Mouse (Mus musculus): ENCODE results near the gene Slc7a11.

The Slc7a11 gene

GRCm38 (mm10) chr3:49992891-49993290 is 450.5 kb downstream of the Slc7a11 start:
- DNase-seq (ENCODE audit: low read depth, low spot score), result no peak

GRCm38 (mm10) chr3:49987236-49987635 is 456.2 kb downstream of the Slc7a11 start:
- no peak for DNase-seq (ENCODE audit: low read depth, low spot score)

GRCm38 (mm10) chr3:49984795-49985194 is 458.6 kb downstream of the Slc7a11 start:
- DNase-seq (ENCODE audit: low read depth, low spot score), result no peak

- no peak for DNase-seq (ENCODE audit: low read depth, low spot score)
These were observed 459.8 kb downstream of the Slc7a11 start for GRCm38 (mm10) chr3:49983429-49984268.

- no peak for DNase-seq (ENCODE audit: low read depth, low spot score)
These were observed 469.4 kb downstream of the Slc7a11 start for GRCm38 (mm10) chr3:49973994-49974393.

- no peak for DNase-seq (ENCODE audit: low read depth, low spot score)
These were observed 477.8 kb downstream of the Slc7a11 start for GRCm38 (mm10) chr3:49965569-49965968.

- no peak for DNase-seq (ENCODE audit: low read depth, low spot score)
These were observed 482.8 kb downstream of the Slc7a11 start for GRCm38 (mm10) chr3:49960581-49960980.

GRCm38 (mm10) chr3:49946845-49947244 is 496.6 kb downstream of the Slc7a11 start:
- no peak for DNase-seq (ENCODE audit: low read depth, low spot score)

GRCm38 (mm10) chr3:49944783-49945182 is 498.6 kb downstream of the Slc7a11 start:
- no peak for DNase-seq (ENCODE audit: low read depth, low spot score)

- DNase-seq (ENCODE audit: low read depth, low spot score), result no peak
These were observed 505.8 kb downstream of the Slc7a11 start for GRCm38 (mm10) chr3:49937611-49938010.

- no peak for DNase-seq (ENCODE audit: low read depth, low spot score)
These were observed 513.9 kb downstream of the Slc7a11 start for GRCm38 (mm10) chr3:49929496-49929895.

- DNase-seq (ENCODE audit: low read depth, low spot score), result no peak
These were observed 514.7 kb downstream of the Slc7a11 start for GRCm38 (mm10) chr3:49928509-49929263.

GRCm38 (mm10) chr3:49913929-49914328 is 529.5 kb downstream of the Slc7a11 start:
- DNase-seq (ENCODE audit: low read depth, low spot score), result no peak

- no peak for DNase-seq (ENCODE audit: low read depth, low spot score)
These were observed 532.5 kb downstream of the Slc7a11 start for GRCm38 (mm10) chr3:49910922-49911321.

GRCm38 (mm10) chr3:49908426-49909341 is 534.7 kb downstream of the Slc7a11 start:
- DNase-seq (ENCODE audit: low read depth, low spot score), result no peak

GRCm38 (mm10) chr3:49893945-49894344 is 549.5 kb downstream of the Slc7a11 start:
- DNase-seq (ENCODE audit: low read depth, low spot score), result no peak

- no peak for DNase-seq (ENCODE audit: low read depth, low spot score)
These were observed 556.1 kb downstream of the Slc7a11 start for GRCm38 (mm10) chr3:49887359-49887758.

- DNase-seq (ENCODE audit: low read depth, low spot score), result no peak
These were observed 557.0 kb downstream of the Slc7a11 start for GRCm38 (mm10) chr3:49886220-49886945.

- no peak for DNase-seq (ENCODE audit: low read depth, low spot score)
These were observed 562.9 kb downstream of the Slc7a11 start for GRCm38 (mm10) chr3:49880496-49880895.

- DNase-seq (ENCODE audit: low read depth, low spot score), result no peak
These were observed 572.6 kb downstream of the Slc7a11 start for GRCm38 (mm10) chr3:49870786-49871185.
